8 mouse cellular contexts compared by ENCODE assay signal in genomic region chr10:126981746-126982145, GRCm38 (mm10). TPM values are rescaled to one million over a fixed set of nuclear protein-coding genes. Genes with fewer than 3 reads are reported as not detected.
A peak's percentile ranks its signal among the peaks of the same experiment; 100 is the strongest.
DNase-seq lines count a peak whose midpoint lies in the region; ATAC-seq and TF ChIP-seq lines count a peak whose summit lies in the region.

No protein-coding gene starts in this region.

- DNase-seq in kidney, adult 2 months, result no peak
- no peak for DNase-seq in kidney, postnatal 36 days
- no peak for DNase-seq in embryonic facial prominence, embryonic 10.5 days (ENCODE audit: low spot score)
- no peak for DNase-seq in left cerebral cortex, postnatal 14 days (ENCODE audit: low spot score in 2 of 2)
- no peak for DNase-seq in right cerebral cortex, postnatal 36 days (ENCODE audit: low spot score in 2 of 2)

- ATAC-seq in hindbrain, embryonic 12.5 days (ENCODE audit: low FRiP score), result no peak
- ATAC-seq in midbrain, embryonic 13.5 days, result no peak
- ATAC-seq in megakaryocyte progenitor cell, adult 5-6 weeks (replicated peaks; ENCODE audit: poor library complexity), result no peak

- intact Hi-C loops in left cerebral cortex, postnatal 14 days (cut with DNase I), result no loop called here

- H3K36me3 ChIP-seq in kidney, adult 2 months (ENCODE audit: control insufficient read depth, insufficient read depth, low read length), result no peaks in the 10 kb centered on the region
- H3K36me3 ChIP-seq in embryonic facial prominence, embryonic 10.5 days (replicated peaks), result peaks cover 33% of the 10 kb centered on the region
- H3K36me3 ChIP-seq in hindbrain, embryonic 12.5 days, result no peaks in the 10 kb centered on the region
- no peaks in the 10 kb centered on the region for H3K36me3 ChIP-seq in midbrain, embryonic 13.5 days

- peak overlapping the region; percentile 28; the same call in 1 of the 2 replicates for H3K27ac ChIP-seq in kidney, adult 2 months (ENCODE audit: insufficient read depth, low read depth, low read length)
- H3K27ac ChIP-seq in embryonic facial prominence, embryonic 10.5 days (replicated peaks), result no peak overlapping the region
- no peak overlapping the region for H3K27ac ChIP-seq in hindbrain, embryonic 12.5 days
- no peak overlapping the region for H3K27ac ChIP-seq in midbrain, embryonic 13.5 days

- peaks cover 59% of the 10 kb centered on the region for H3K4me1 ChIP-seq in kidney, adult 2 months (ENCODE audit: control insufficient read depth, insufficient read depth, low read length)
- peaks cover 77% of the 10 kb centered on the region for H3K4me1 ChIP-seq in embryonic facial prominence, embryonic 10.5 days
- peaks cover 68% of the 10 kb centered on the region for H3K4me1 ChIP-seq in hindbrain, embryonic 12.5 days
- peaks cover 73% of the 10 kb centered on the region for H3K4me1 ChIP-seq in midbrain, embryonic 13.5 days (replicated peaks)

- H3K4me2 ChIP-seq in hindbrain, embryonic 12.5 days (replicated peaks), result peak overlapping the region; percentile 64
- peak overlapping the region; percentile 81 for H3K4me2 ChIP-seq in midbrain, embryonic 13.5 days (replicated peaks)

- H3K9ac ChIP-seq in hindbrain, embryonic 12.5 days, result no peak overlapping the region
- H3K9ac ChIP-seq in midbrain, embryonic 13.5 days (replicated peaks), result peak overlapping the region; percentile 96

- no peaks in the 10 kb centered on the region for H3K9me3 ChIP-seq in embryonic facial prominence, embryonic 10.5 days
- H3K9me3 ChIP-seq in hindbrain, embryonic 12.5 days (replicated peaks), result no peaks in the 10 kb centered on the region
- no peaks in the 10 kb centered on the region for H3K9me3 ChIP-seq in midbrain, embryonic 13.5 days

- peak overlapping the region; percentile 41; the same call in 1 of the 2 replicates for H3K4me3 ChIP-seq in kidney, adult 2 months (ENCODE audit: insufficient read depth, low read depth, low read length)
- H3K4me3 ChIP-seq in embryonic facial prominence, embryonic 10.5 days, result peak overlapping the region; percentile 100; the same call in 1 of the 2 replicates
- H3K4me3 ChIP-seq in hindbrain, embryonic 12.5 days, result peak overlapping the region; percentile 82; the same call in 1 of the 2 replicates
- H3K4me3 ChIP-seq in midbrain, embryonic 13.5 days (replicated peaks), result peak overlapping the region; percentile 94

- TF ChIP-seq POLR2A in kidney, adult 2 months (IDR thresholded peaks at IDR 0.05; ENCODE audit: low read depth, low read length), result no peak

- WGBS in kidney, adult 2 months, result 35% methylated on average over 3 of the region's 3 CpGs
- 52% methylated on average over 3 of the region's 3 CpGs for WGBS in embryonic facial prominence, embryonic 10.5 days
- 74% methylated on average over 3 of the region's 3 CpGs for WGBS in hindbrain, embryonic 12.5 days
- 71% methylated on average over 3 of the region's 3 CpGs for WGBS in midbrain, embryonic 13.5 days

- no peak for TF ChIP-seq CTCF in kidney, adult 2 months (conservative IDR thresholded peaks at IDR 0.05; ENCODE audit: insufficient read depth, insufficient read length, low read depth, low read length)

- no peaks in the 10 kb centered on the region for H3K27me3 ChIP-seq in kidney, adult 2 months (replicated peaks; ENCODE audit: control insufficient read depth, insufficient read depth, low read length)
- H3K27me3 ChIP-seq in embryonic facial prominence, embryonic 10.5 days (replicated peaks; ENCODE audit: low read depth, poor library complexity, severe bottlenecking), result no peaks in the 10 kb centered on the region
- peaks cover under 1% of the 10 kb centered on the region; the same call in 1 of the 2 replicates for H3K27me3 ChIP-seq in hindbrain, embryonic 12.5 days
- H3K27me3 ChIP-seq in midbrain, embryonic 13.5 days, result 0 out of 2 replicates have a peak, but pooled peaks cover under 1% of the 10 kb centered on the region

RNA-seq across cellular contexts. Expression of gene Ctdsp2, which starts 3.2 kb away (rescaled TPM):
- 118 and 126 TPM in 2 replicates for polyA plus RNA-seq in kidney, adult 2 months (2012; rRNA removed)
- 46.2 and 49.3 TPM in 2 replicates for polyA plus RNA-seq in embryonic facial prominence, embryonic 10.5 days (2016; fragmentation: Nextera tagmentation; extraction: Ambion mirVana)
- 50.5 and 51.1 TPM in 2 replicates for polyA plus RNA-seq in hindbrain, embryonic 12.5 days (2016; fragmentation: Nextera tagmentation; extraction: Ambion mirVana)
- 18.7 and 23.6 TPM in 2 replicates for polyA plus RNA-seq in midbrain, embryonic 13.5 days (2015; fragmentation: Nextera tagmentation; extraction: Ambion mirVana)
- total RNA-seq in megakaryocyte progenitor cell, adult 5-6 weeks (2015), result 40.3 and 42.1 TPM in 2 replicates
- 16.1 and 20.9 TPM in 2 replicates for total RNA-seq in megakaryocyte progenitor cell, adult 5-6 weeks (2017)
- 10 to 100 TPM; 69.6 to 75.1 TPM for total RNA-seq in left cerebral cortex, postnatal 14 days (2021)

RNA-seq across cellular contexts. Expression of gene Avil, which starts 18.8 kb away (rescaled TPM):
- polyA plus RNA-seq in kidney, adult 2 months (2012; rRNA removed), result 0.14 and 0.19 TPM in 2 replicates
- polyA plus RNA-seq in embryonic facial prominence, embryonic 10.5 days (2016; fragmentation: Nextera tagmentation; extraction: Ambion mirVana), result 0.06 and 0.44 TPM in 2 replicates
- polyA plus RNA-seq in hindbrain, embryonic 12.5 days (2016; fragmentation: Nextera tagmentation; extraction: Ambion mirVana), result 1.6 and 2.1 TPM in 2 replicates
- polyA plus RNA-seq in midbrain, embryonic 13.5 days (2015; fragmentation: Nextera tagmentation; extraction: Ambion mirVana), result 2.2 and 2.8 TPM in 2 replicates
- not detected in 2 replicates for total RNA-seq in megakaryocyte progenitor cell, adult 5-6 weeks (2015)
- total RNA-seq in megakaryocyte progenitor cell, adult 5-6 weeks (2017), result 0.03 TPM in 1 of 2 replicates, not detected in the other
- under 1 TPM; 0.29 to 0.40 TPM for total RNA-seq in left cerebral cortex, postnatal 14 days (2021)

RNA-seq across cellular contexts. Expression of gene Tsfm, which starts 48.9 kb away (rescaled TPM):
- 54.0 and 58.1 TPM in 2 replicates for polyA plus RNA-seq in kidney, adult 2 months (2012; rRNA removed)
- 103 and 106 TPM in 2 replicates for polyA plus RNA-seq in embryonic facial prominence, embryonic 10.5 days (2016; fragmentation: Nextera tagmentation; extraction: Ambion mirVana)
- 65.3 and 67.4 TPM in 2 replicates for polyA plus RNA-seq in hindbrain, embryonic 12.5 days (2016; fragmentation: Nextera tagmentation; extraction: Ambion mirVana)
- 63.5 and 63.9 TPM in 2 replicates for polyA plus RNA-seq in midbrain, embryonic 13.5 days (2015; fragmentation: Nextera tagmentation; extraction: Ambion mirVana)
- total RNA-seq in megakaryocyte progenitor cell, adult 5-6 weeks (2015), result 46.6 and 48.6 TPM in 2 replicates
- 42.8 and 45.6 TPM in 2 replicates for total RNA-seq in megakaryocyte progenitor cell, adult 5-6 weeks (2017)
- total RNA-seq in left cerebral cortex, postnatal 14 days (2021), result 10 to 100 TPM; 27.7 to 28.2 TPM

RNA-seq across cellular contexts. Expression of gene Mettl1, which starts 59.5 kb away (rescaled TPM):
- polyA plus RNA-seq in kidney, adult 2 months (2012; rRNA removed), result 24.5 and 27.5 TPM in 2 replicates
- 58.6 and 62.4 TPM in 2 replicates for polyA plus RNA-seq in embryonic facial prominence, embryonic 10.5 days (2016; fragmentation: Nextera tagmentation; extraction: Ambion mirVana)
- polyA plus RNA-seq in hindbrain, embryonic 12.5 days (2016; fragmentation: Nextera tagmentation; extraction: Ambion mirVana), result 31.8 and 34.9 TPM in 2 replicates
- polyA plus RNA-seq in midbrain, embryonic 13.5 days (2015; fragmentation: Nextera tagmentation; extraction: Ambion mirVana), result 21.1 and 22.0 TPM in 2 replicates
- total RNA-seq in megakaryocyte progenitor cell, adult 5-6 weeks (2015), result 36.5 and 46.6 TPM in 2 replicates
- total RNA-seq in megakaryocyte progenitor cell, adult 5-6 weeks (2017), result 22.7 and 30.9 TPM in 2 replicates
- 10 to 100 TPM; 10.3 to 11.1 TPM for total RNA-seq in left cerebral cortex, postnatal 14 days (2021)

RNA-seq across cellular contexts. Expression of gene Eef1akmt3, which starts 59.6 kb away (rescaled TPM):
- polyA plus RNA-seq in kidney, adult 2 months (2012; rRNA removed), result 2.4 and 3.1 TPM in 2 replicates
- polyA plus RNA-seq in embryonic facial prominence, embryonic 10.5 days (2016; fragmentation: Nextera tagmentation; extraction: Ambion mirVana), result 0.27 and 0.29 TPM in 2 replicates
- polyA plus RNA-seq in hindbrain, embryonic 12.5 days (2016; fragmentation: Nextera tagmentation; extraction: Ambion mirVana), result 0.22 and 0.34 TPM in 2 replicates
- polyA plus RNA-seq in midbrain, embryonic 13.5 days (2015; fragmentation: Nextera tagmentation; extraction: Ambion mirVana), result 0.11 and 0.18 TPM in 2 replicates
- total RNA-seq in megakaryocyte progenitor cell, adult 5-6 weeks (2015), result 0.07 TPM in 1 of 2 replicates, not detected in the other
- not detected in 2 replicates for total RNA-seq in megakaryocyte progenitor cell, adult 5-6 weeks (2017)
- total RNA-seq in left cerebral cortex, postnatal 14 days (2021), result under 1 TPM in 1 of 2 experiments, not detected in 1; 0.19 TPM

Comparison
In these comparisons a context has a peak if more than half of its experiments do, and no peak if none do; other contexts are left out.
1. H3K4me3 ChIP-seq: peak in every context shown above with its lines; median percentile 100 in embryonic facial prominence, embryonic 10.5 days; 94 in midbrain, embryonic 13.5 days; 82 in hindbrain, embryonic 12.5 days; 41 in kidney, adult 2 months.